Mouse (Mus musculus): ENCODE data around the gene Rbbp9. TPM values are rescaled to one million over a fixed set of nuclear protein-coding genes. Genes with fewer than 3 reads are reported as not detected.

The Rbbp9 gene
- total RNA-seq (2012; rRNA removed) = 0.13 and 0.17 TPM in 2 replicates
- total RNA-seq (2014; rRNA removed) = 0.42 and 0.57 TPM in 2 replicates
- 0.11 and 0.14 TPM in 2 replicates for polyA plus RNA-seq (2012; ENCODE audit: insufficient read length, low read depth)

DNA sequence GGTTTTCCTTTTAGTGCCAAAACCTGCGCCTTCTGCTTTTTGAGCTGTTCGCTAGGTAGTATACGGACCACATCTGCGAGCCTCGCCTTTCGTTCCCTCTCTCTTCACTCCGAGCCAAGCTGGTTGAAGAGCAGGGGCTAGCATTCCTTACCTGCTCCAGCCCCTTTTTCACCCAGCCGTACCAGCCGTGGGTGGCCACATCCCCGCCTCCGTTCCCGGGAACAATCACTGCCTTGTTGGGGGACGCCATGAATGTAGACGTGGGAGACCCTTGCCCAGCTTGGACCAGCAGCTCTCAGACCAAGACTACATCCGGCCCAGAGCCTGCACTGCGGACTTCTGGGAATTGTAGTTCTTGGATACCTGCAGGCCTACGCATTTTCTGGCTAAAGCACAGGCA, at the start of gene Rbbp9:
TSS of gene Rbbp9 (minus strand) at position 341 of the 400 bp plus-strand sequence.
- Histone ChIP-seq H3K27me3 (replicated peaks) (no peaks in the 10 kb centered on the region), H3K4me1 (ENCODE audit: control insufficient read depth in 1 of 2, insufficient read depth in 2 of 2) (peaks cover 7 to 23% of the 10 kb centered on the region in 2 experiments), H3K9ac (ENCODE audit: insufficient read depth, low read depth) (no peak within 1 kb of the TSS), H3K9me3 (replicated peaks; ENCODE audit: low read length) (no peaks in the 10 kb centered on the region), H3K4me3 (replicated peaks in 1 of 3; ENCODE audit: low read depth in 2 of 3, low read length in 2 of 3, poor library complexity in 1 of 3) (no peak within 1 kb of the TSS), H3K79me2 (replicated peaks; ENCODE audit: control insufficient read depth, extremely low read depth, insufficient read depth, poor library complexity, severe bottlenecking) (no peaks in the 10 kb centered on the region), H3K4me2 (ENCODE audit: insufficient read depth, low read depth, poor library complexity, severe bottlenecking) (no peak within 1 kb of the TSS), H3K27ac (ENCODE audit: insufficient read depth, low read depth) (no peak within 1 kb of the TSS), H3K36me3 (replicated peaks in 1 of 2; ENCODE audit: control insufficient read depth in 1 of 2, insufficient read depth in 1 of 2, low read length in 1 of 2) (no peaks in the 10 kb centered on the region)
- dilution Hi-C loops (cut with MboI; ENCODE audit: extremely low pct_ligation_motif_present, extremely low pct_unique_long_range_greater_than_20kb, low sequenced_read_pairs) = no loop called here
- no peak for DNase-seq (ENCODE audit: extremely low read depth)
- TF ChIP-seq UBTF (IDR thresholded peaks at IDR 0.05; ENCODE audit: low read depth, low read length) (no peak), MXI1 (IDR thresholded peaks at IDR 0.05; ENCODE audit: low read depth, low read length) (no peak), RCOR1 (conservative IDR thresholded peaks at IDR 0.05; ENCODE audit: low read depth, low read length) (no peak), TBP (conservative IDR thresholded peaks at IDR 0.05; ENCODE audit: low read depth, low read length) (no peak), HCFC1 (IDR thresholded peaks at IDR 0.05; ENCODE audit: low read depth, low read length) (peak; percentile 49), RAD21 (IDR thresholded peaks at IDR 0.05; ENCODE audit: low read depth, low read length) (no peak), MAZ (IDR thresholded peaks at IDR 0.05; ENCODE audit: low read depth, low read length) (no peak), POLR2AphosphoS2 (IDR thresholded peaks at IDR 0.05; ENCODE audit: low read depth, low read length) (no peak)
- in situ Hi-C loops (cut with MboI; ENCODE audit: low pct_ligation_motif_present, low pct_unique_long_range_greater_than_20kb, low sequenced_read_pairs) = no loop called here

DNA sequence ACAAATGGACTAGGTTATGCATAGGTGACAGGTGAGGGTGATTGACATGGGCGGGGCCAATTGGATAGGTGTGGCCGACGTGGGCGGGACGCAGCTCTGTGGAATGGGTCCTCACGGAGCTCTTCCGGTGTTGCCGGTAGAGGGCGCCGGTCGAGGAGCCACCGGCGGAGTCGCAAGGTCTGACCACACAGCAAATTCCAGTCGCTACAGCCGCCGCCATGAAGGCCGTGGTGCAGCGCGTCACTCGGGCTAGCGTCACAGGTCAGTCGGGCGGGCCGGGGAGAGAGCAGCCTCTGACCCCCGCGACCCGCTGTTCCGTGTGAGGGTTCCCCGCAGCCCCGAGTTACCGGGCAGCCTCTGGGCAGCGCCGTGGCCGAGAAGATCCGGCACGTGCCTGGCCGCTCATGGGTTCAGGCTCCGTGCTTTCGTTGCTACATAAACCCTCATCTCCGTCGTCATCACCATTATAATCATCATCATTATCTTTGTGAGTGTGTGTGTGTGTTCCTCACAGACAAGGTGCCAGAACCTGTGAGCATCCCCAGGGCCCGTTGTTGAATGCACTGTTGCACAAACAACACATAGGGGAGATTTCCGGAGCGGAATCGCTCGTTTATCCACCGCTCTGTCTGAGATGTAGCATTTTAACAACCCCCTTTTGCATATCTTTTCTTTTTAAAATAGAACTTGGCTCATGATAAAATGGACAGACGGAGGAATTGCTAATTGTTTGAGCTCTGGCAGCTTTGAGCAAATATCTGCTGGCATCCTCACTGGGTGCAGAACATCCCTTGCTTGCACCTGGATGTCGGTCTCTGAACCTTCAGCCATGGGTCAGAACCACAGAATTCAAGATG, 49.4 kb upstream of the Rbbp9 start, which contains the start of gene Dtd1:
TSS of gene Dtd1 (plus strand) at position 67 of the 857 bp plus-strand sequence.
- in situ Hi-C loops (cut with MboI; ENCODE audit: low pct_ligation_motif_present, low pct_unique_long_range_greater_than_20kb, low sequenced_read_pairs) (no loop called here), dilution Hi-C loops (cut with MboI; ENCODE audit: extremely low pct_ligation_motif_present, extremely low pct_unique_long_range_greater_than_20kb, low sequenced_read_pairs) (no loop called here)
- Histone ChIP-seq H3K4me3 (replicated peaks in 1 of 3; ENCODE audit: low read depth in 2 of 3, low read length in 2 of 3, poor library complexity in 1 of 3) (peak within 1 kb of the TSS; percentile 76 to 83 (median 80)), H3K27me3 (replicated peaks) (no peaks in the 10 kb centered on the region), H3K27ac (ENCODE audit: insufficient read depth, low read depth) (no peak within 1 kb of the TSS), H3K36me3 (replicated peaks in 1 of 2; ENCODE audit: control insufficient read depth in 1 of 2, insufficient read depth in 1 of 2, low read length in 1 of 2) (peaks cover 0 to 25% of the 10 kb centered on the region in 2 experiments), H3K79me2 (replicated peaks; ENCODE audit: control insufficient read depth, extremely low read depth, insufficient read depth, poor library complexity, severe bottlenecking) (no peaks in the 10 kb centered on the region), H3K9ac (ENCODE audit: insufficient read depth, low read depth) (peak within 1 kb of the TSS; percentile 54), H3K4me2 (ENCODE audit: insufficient read depth, low read depth, poor library complexity, severe bottlenecking) (peak within 1 kb of the TSS; percentile 83), H3K9me3 (replicated peaks; ENCODE audit: low read length) (no peaks in the 10 kb centered on the region), H3K4me1 (ENCODE audit: control insufficient read depth in 1 of 2, insufficient read depth in 2 of 2) (peaks cover 0 to 11% of the 10 kb centered on the region in 2 experiments; a peak in 2 of 4 replicates)
- DNase-seq (ENCODE audit: extremely low read depth) = peak; percentile 85
- TF ChIP-seq USF2 (conservative IDR thresholded peaks at IDR 0.05; ENCODE audit: low read depth, low read length) (no peak), PAX5 (IDR thresholded peaks at IDR 0.05; ENCODE audit: low read length) (no peak), ELF1 (IDR thresholded peaks at IDR 0.05; ENCODE audit: low read depth, low read length) (peak; percentile 81), MAFK (IDR thresholded peaks at IDR 0.05; ENCODE audit: insufficient replicate concordance, low read length) (no peak), ZC3H11A (IDR thresholded peaks at IDR 0.05; ENCODE audit: low read depth, low read length) (no peak), POLR2A (IDR thresholded peaks at IDR 0.05; ENCODE audit: low read depth, low read length) (peak; percentile 83), UBTF (IDR thresholded peaks at IDR 0.05; ENCODE audit: low read depth, low read length) (no peak; the same call in 1 of the 2 replicates), SIN3A (IDR thresholded peaks at IDR 0.05; ENCODE audit: low read length) (peak; percentile 65; the same call in 1 of the 2 replicates), ZMIZ1 (IDR thresholded peaks at IDR 0.05; ENCODE audit: low read depth, low read length) (peak; percentile 69; the same call in 1 of the 2 replicates), MXI1 (IDR thresholded peaks at IDR 0.05; ENCODE audit: low read depth, low read length) (peak; percentile 69), ZKSCAN1 (IDR thresholded peaks at IDR 0.05; ENCODE audit: borderline replicate concordance, low read depth, low read length) (no peak), CHD1 (IDR thresholded peaks at IDR 0.05; ENCODE audit: low read depth, low read length) (no peak), JUND (conservative IDR thresholded peaks at IDR 0.05; ENCODE audit: low read depth, low read length) (no peak), MYC (IDR thresholded peaks at IDR 0.05; ENCODE audit: low read depth, low read length) (peak; percentile 65; the same call in 1 of the 2 replicates), POLR2AphosphoS2 (IDR thresholded peaks at IDR 0.05; ENCODE audit: low read depth, low read length) (peak; percentile 59; the same call in 1 of the 2 replicates), ETS1 (conservative IDR thresholded peaks at IDR 0.05; ENCODE audit: low read depth, low read length) (no peak; the same call in 1 of the 2 replicates), IRF4 (IDR thresholded peaks at IDR 0.05; ENCODE audit: low read depth, low read length) (peak; percentile 12; the same call in 1 of the 2 replicates), NELFE (IDR thresholded peaks at IDR 0.05; ENCODE audit: low read depth, low read length) (peak; percentile 92), MAZ (IDR thresholded peaks at IDR 0.05; ENCODE audit: low read depth, low read length) (no peak), BHLHE40 (IDR thresholded peaks at IDR 0.05; ENCODE audit: low read depth, low read length) (peak; percentile 97), ZNF384 (IDR thresholded peaks at IDR 0.05; ENCODE audit: low read depth, low read length) (no peak), EP300 (IDR thresholded peaks at IDR 0.05; ENCODE audit: low read length) (no peak), KAT2A (IDR thresholded peaks at IDR 0.05; ENCODE audit: insufficient replicate concordance, low read length) (no peak), JUN (IDR thresholded peaks at IDR 0.05; ENCODE audit: insufficient read depth, low read depth, low read length) (no peak), CHD2 (IDR thresholded peaks at IDR 0.05; ENCODE audit: low read length) (no peak)
